Mouse (Mus musculus) ovary, postnatal 36 days (tissue): Measurements from ENCODE around the gene Cfdp1.
"Not testable (repeated sequence)": the region's sequence is repeated elsewhere in the genome, so short reads cannot be mapped to it uniquely, and the experiment has no call there.

Source experiments
- DNase-seq: peaks from one replicate; pipeline ENCODE4 v3.0.0; 2022; ENCODE audit warnings: low spot score, mixed read lengths

Gene Cfdp1

GRCm38 (mm10) chr8:111855977-111856376 is 1.9 kb upstream of the Cfdp1 start:
- DNase-seq = no peak

GRCm38 (mm10) chr8:111853219-111853618 is 872 bp downstream of the Cfdp1 start:
- DNase-seq = not testable (repeated sequence)

GRCm38 (mm10) chr8:111846746-111847145 is 7.3 kb downstream of the Cfdp1 start:
- DNase-seq = no peak

- DNase-seq = no peak
Observed at GRCm38 (mm10) chr8:111835540-111835939, 18.6 kb downstream of the Cfdp1 start.

GRCm38 (mm10) chr8:111834011-111834410 is 20.1 kb downstream of the Cfdp1 start:
- no peak for DNase-seq

GRCm38 (mm10) chr8:111832983-111833382 is 21.1 kb downstream of the Cfdp1 start:
- no peak for DNase-seq

- no peak for DNase-seq
Observed at GRCm38 (mm10) chr8:111831996-111832395, 22.1 kb downstream of the Cfdp1 start.

- DNase-seq = no peak
Observed at GRCm38 (mm10) chr8:111828595-111828994, 25.5 kb downstream of the Cfdp1 start.

GRCm38 (mm10) chr8:111825219-111825618 is 28.9 kb downstream of the Cfdp1 start:
- DNase-seq = peak; percentile 24

GRCm38 (mm10) chr8:111824334-111824733 is 29.8 kb downstream of the Cfdp1 start:
- DNase-seq = no peak

GRCm38 (mm10) chr8:111821199-111821598 is 32.9 kb downstream of the Cfdp1 start:
- DNase-seq = no peak

- no peak for DNase-seq
Observed at GRCm38 (mm10) chr8:111820691-111821090, 33.4 kb downstream of the Cfdp1 start.

- no peak for DNase-seq
Observed at GRCm38 (mm10) chr8:111820018-111820417, 34.1 kb downstream of the Cfdp1 start.

- no peak for DNase-seq
Observed at GRCm38 (mm10) chr8:111818556-111818955, 35.5 kb downstream of the Cfdp1 start.

GRCm38 (mm10) chr8:111815078-111815477 is 39.0 kb downstream of the Cfdp1 start:
- no peak for DNase-seq

- no peak for DNase-seq
Observed at GRCm38 (mm10) chr8:111813818-111814217, 40.3 kb downstream of the Cfdp1 start.

GRCm38 (mm10) chr8:111812835-111813234 is 41.3 kb downstream of the Cfdp1 start:
- no peak for DNase-seq

GRCm38 (mm10) chr8:111810656-111811336 is 43.3 kb downstream of the Cfdp1 start:
- no peak for DNase-seq

GRCm38 (mm10) chr8:111808891-111809622 is 45.0 kb downstream of the Cfdp1 start:
- DNase-seq = no peak

- no peak for DNase-seq
Observed at GRCm38 (mm10) chr8:111808006-111808405, 46.1 kb downstream of the Cfdp1 start.

GRCm38 (mm10) chr8:111803362-111803761 is 50.7 kb downstream of the Cfdp1 start:
- no peak for DNase-seq

GRCm38 (mm10) chr8:111802256-111802655 is 51.8 kb downstream of the Cfdp1 start:
- DNase-seq = no peak

GRCm38 (mm10) chr8:111801456-111801855 is 52.6 kb downstream of the Cfdp1 start:
- DNase-seq = no peak

- DNase-seq = no peak
Observed at GRCm38 (mm10) chr8:111796528-111796927, 57.6 kb downstream of the Cfdp1 start.
